Mouse (Mus musculus) heart, postnatal 0 days (tissue): ENCODE measurements around the gene Mrpl23. TPM values are rescaled to one million over a fixed set of nuclear protein-coding genes. Genes with fewer than 3 reads are reported as not detected.

Experiments used
- ATAC-seq: fragments of 200-750 bp; cut with Nextera tagmentation; 2 replicates; pipeline ENCODE4 v1.8.0; 2017; ENCODE audit warnings: low read depth, moderate number of reproducible peaks, moderate library complexity; ENCODE audit not compliant: insufficient read depth
- DNase-seq: peaks from one replicate; pipeline ENCODE4 v3.0.0-alpha.2; 2016; ENCODE audit warnings: low spot score
- H3K27ac ChIP-seq: fragments of 300-500 bp; sonication (generic); 2 replicates; pipeline ENCODE4 v1.5.1; 2014; ENCODE audit warnings: low read depth, mild to moderate bottlenecking
- H3K27me3 ChIP-seq: fragments of 300-500 bp; sonication (generic); 2 replicates; pipeline ENCODE4 v1.6.1; 2014; ENCODE audit warnings: low read length, mixed read lengths; ENCODE audit not compliant: control insufficient read depth, insufficient read depth
- H3K36me3 ChIP-seq: fragments of 300-500 bp; sonication (generic); replicated peaks from 2 replicates; pipeline ENCODE4 v1.6.1; 2014; ENCODE audit warnings: low read length, mixed read lengths; ENCODE audit not compliant: control insufficient read depth, insufficient read depth
- H3K4me1 ChIP-seq: fragments of 300-500 bp; sonication (generic); 2 replicates; pipeline ENCODE4 v1.6.1; 2014; ENCODE audit warnings: antibody characterized with exemption; ENCODE audit not compliant: control insufficient read depth, insufficient read depth
- H3K4me2 ChIP-seq: fragments of 300-500 bp; sonication (generic); 2 replicates; pipeline ENCODE4 v1.6.1; 2014; ENCODE audit warnings: low read depth, mild to moderate bottlenecking, low read length, moderate library complexity
- H3K4me3 ChIP-seq: fragments of 300-500 bp; sonication (generic); 2 replicates; pipeline ENCODE4 v1.5.1; 2014; ENCODE audit warnings: low read depth, low read length
- H3K9ac ChIP-seq: fragments of 300-500 bp; sonication (generic); replicated peaks from 2 replicates; pipeline ENCODE4 v1.6.1; 2014; ENCODE audit warnings: low read depth, low read length, mixed read lengths
- H3K9me3 ChIP-seq: fragments of 300-500 bp; sonication (generic); replicated peaks from 2 replicates; pipeline ENCODE4 v1.6.1; 2016; ENCODE audit warnings: low read length; ENCODE audit not compliant: control insufficient read depth
- CTCF ChIP-seq: IDR thresholded peaks from 2 replicates; pipeline ENCODE4 v1.5.1; 2016; ENCODE audit warnings: antibody characterized with exemption, control low read depth, low read depth
- EP300 ChIP-seq: IDR thresholded peaks from 2 replicates; pipeline ENCODE4 v1.6.1; 2016; ENCODE audit warnings: antibody characterized with exemption, low read depth
- WGBS: fragments of 180-500 bp; shearing (Covaris S2); extraction: QIAGEN DNeasy Blood & Tissue Kit; methylation state at CpG from one replicate; pipeline ENCODE4 v1.1.7; 2014; 5-methylcytosine and 5-hydroxymethylcytosine counted together
- polyA plus RNA-seq: library from polyadenylated mRNA; unstranded; fragments of >200 nt; fragmentation: Nextera tagmentation; extraction: Ambion mirVana; gene quantifications from 2 replicates; pipeline ENCODE4 v1.2.1, GENCODE M21; 2015
- total RNA-seq: library from RNA; depleted of rRNA; stranded (reverse); fragments of >200 nt; gene quantifications from 2 replicates; pipeline ENCODE4 v1.2.3, GENCODE M21; 2014; ENCODE audit warnings: low replicate concordance

Mrpl23 gene
- total and polyA plus RNA-seq, 2 experiments from 2014 or later, result 14.9 to 87.2 TPM

DNA sequence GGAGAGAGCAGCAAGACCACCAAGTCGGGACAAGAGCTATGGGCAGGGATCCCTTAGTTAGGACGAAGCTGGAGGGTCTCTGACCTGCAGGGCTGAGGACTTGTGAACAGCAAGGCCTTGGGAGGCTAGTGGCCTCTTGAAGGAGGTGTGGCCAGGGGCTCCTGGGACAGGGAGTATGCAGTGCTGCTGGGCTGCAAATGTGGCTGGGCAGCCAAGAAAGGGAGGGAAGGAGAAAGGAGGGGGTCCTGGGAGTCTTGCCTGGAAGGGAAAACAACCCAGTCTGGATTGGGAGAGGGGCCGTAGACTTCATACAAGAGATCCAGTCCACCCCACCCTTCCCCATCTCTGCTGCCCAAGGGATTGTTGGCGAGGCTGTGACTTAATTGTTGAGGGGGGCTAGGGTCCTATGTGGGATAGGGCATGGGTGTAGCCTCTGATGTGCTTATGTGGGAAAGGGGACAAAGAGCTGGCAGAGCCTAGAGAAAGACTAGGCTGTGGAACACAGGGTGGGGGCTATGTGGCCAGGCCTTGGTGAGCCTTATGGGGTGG lies 439 bp upstream of the Mrpl23 start:
- WGBS, result 75% methylated on average over 4 of the region's 4 CpGs
- no peaks in the 10 kb centered on the region for H3K27me3 ChIP-seq
- H3K9me3 ChIP-seq, result no peaks in the 10 kb centered on the region
- peak overlapping the region; percentile 67; the same call in 1 of the 2 replicates for H3K9ac ChIP-seq
- H3K4me2 ChIP-seq, result no peak overlapping the region
- TF ChIP-seq EP300 (no peak), CTCF (no peak)
- peaks cover 11% of the 10 kb centered on the region for H3K4me1 ChIP-seq
- H3K27ac ChIP-seq, result peak overlapping the region; percentile 95
- H3K4me3 ChIP-seq, result no peak overlapping the region
- no peak for DNase-seq
- H3K36me3 ChIP-seq, result peaks cover 6% of the 10 kb centered on the region; the same call in 1 of the 2 replicates
- no peak for ATAC-seq

DNA sequence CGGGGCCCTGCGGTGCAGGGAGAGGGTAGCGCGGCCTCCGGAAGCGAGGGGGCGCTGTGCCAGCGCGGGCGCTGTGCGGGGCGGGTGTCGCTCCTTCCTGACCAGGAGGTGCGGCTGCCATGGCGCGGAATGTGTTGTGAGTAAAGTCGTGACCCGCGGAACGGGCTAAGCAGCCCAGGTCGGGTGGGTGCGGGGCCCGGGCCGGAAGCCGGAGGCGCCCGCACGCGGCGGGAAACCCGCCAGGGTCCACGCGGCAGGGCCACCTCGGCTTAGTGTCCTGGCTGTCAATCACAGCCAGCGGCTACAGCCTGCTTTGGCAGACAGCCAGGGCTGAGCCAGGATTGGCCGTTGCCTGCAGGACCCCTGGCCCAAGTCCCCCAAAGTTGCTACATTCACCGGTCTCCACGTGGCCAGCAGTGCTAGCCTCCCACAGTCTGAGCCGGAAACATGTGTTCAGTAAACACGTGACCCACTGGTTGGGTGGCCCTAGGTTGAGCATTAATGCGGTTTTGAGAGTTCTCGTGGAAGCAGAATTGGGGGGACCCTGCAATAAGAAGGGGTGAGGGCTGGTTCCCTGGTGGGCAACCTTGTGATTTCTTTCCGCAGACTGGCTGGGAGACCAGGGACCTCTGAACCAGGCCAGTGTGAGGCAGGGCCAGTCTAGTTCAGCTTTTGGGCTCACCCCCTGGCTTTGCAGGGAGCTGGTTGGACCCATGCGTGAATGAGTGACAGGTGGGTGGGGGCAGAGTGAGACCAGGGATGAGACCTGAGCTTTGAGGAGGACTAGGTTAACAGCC lies 771 bp downstream of the Mrpl23 start:
- H3K27me3 ChIP-seq, result no peaks in the 10 kb centered on the region
- ATAC-seq (peak; percentile 87), DNase-seq (peak; percentile 85)
- peaks cover 14% of the 10 kb centered on the region for H3K4me1 ChIP-seq
- H3K9ac ChIP-seq, result peak overlapping the region; percentile 67
- peaks cover 6% of the 10 kb centered on the region; the same call in 1 of the 2 replicates for H3K36me3 ChIP-seq
- peak overlapping the region; percentile 69 for H3K4me2 ChIP-seq
- H3K4me3 ChIP-seq, result peak overlapping the region; percentile 56
- peak overlapping the region; percentile 95 for H3K27ac ChIP-seq
- H3K9me3 ChIP-seq, result no peaks in the 10 kb centered on the region
- 3% methylated on average over 35 of the region's 44 CpGs for WGBS
- TF ChIP-seq CTCF (peak; percentile 75), EP300 (peak; percentile 57)

DNA sequence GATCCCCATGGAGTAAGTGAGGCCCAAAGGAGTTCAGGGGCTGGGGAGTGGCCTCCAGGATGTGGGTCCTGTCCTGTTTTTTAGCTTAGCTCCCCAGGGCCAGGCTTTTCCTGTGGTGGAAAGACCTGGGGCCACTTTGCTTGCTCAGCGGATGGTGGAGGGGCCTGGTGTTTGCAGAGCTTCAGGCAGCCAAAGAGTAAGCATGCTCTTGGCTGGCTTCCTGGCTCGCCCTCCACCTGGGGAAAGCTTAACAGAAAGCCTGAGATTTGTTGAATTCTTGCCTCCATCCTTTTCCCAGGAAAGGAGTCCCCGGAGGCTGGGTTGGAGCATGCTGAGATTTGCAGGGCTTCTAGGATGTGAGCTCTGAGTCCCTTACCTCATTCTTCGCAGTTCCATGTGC lies 2.6 kb downstream of the Mrpl23 start:
- TF ChIP-seq CTCF (no peak), EP300 (no peak)
- H3K27me3 ChIP-seq, result no peaks in the 10 kb centered on the region
- no peak for DNase-seq
- no peak overlapping the region for H3K4me2 ChIP-seq
- peaks cover 10% of the 10 kb centered on the region for H3K36me3 ChIP-seq
- no peak; the same call in 1 of the 2 replicates for ATAC-seq
- H3K27ac ChIP-seq, result peak overlapping the region; percentile 95
- 0 out of 2 replicates have a peak overlapping the region, but pooled peaks have one; percentile 3 for H3K9ac ChIP-seq
- 61% methylated on average over 4 of the region's 4 CpGs for WGBS
- no peaks in the 10 kb centered on the region for H3K9me3 ChIP-seq
- H3K4me1 ChIP-seq, result peaks cover 15% of the 10 kb centered on the region
- no peak overlapping the region for H3K4me3 ChIP-seq

DNA sequence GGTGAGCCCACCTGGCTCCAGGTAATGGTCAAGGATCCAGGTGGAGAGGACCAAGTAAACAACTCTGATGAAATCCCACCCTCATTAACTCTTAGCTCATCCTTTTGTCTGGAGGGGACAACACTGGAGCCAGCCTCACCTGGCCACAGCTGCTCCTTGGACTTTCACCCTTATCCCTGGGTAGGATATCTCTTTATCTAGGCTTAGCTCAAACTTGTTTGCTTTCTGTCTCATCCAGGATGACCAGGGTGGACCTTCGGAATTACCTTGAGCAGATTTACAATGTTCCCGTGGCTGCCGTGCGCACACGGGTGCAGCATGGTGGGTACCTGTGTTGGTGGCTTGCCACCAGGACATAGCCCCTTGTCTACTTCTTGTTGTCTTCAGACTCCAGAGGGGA lies 3.3 kb downstream of the Mrpl23 start:
- TF ChIP-seq EP300, result no peak
- no peak for TF ChIP-seq CTCF
- peak overlapping the region; percentile 95 for H3K27ac ChIP-seq
- no peak for ATAC-seq
- H3K36me3 ChIP-seq, result peaks cover 13% of the 10 kb centered on the region
- 96% methylated on average over 5 of the region's 5 CpGs for WGBS
- no peak overlapping the region for H3K9ac ChIP-seq
- no peak for DNase-seq
- no peak overlapping the region for H3K4me2 ChIP-seq
- no peak overlapping the region for H3K4me3 ChIP-seq
- H3K4me1 ChIP-seq, result peaks cover 15% of the 10 kb centered on the region
- H3K27me3 ChIP-seq, result no peaks in the 10 kb centered on the region
- no peaks in the 10 kb centered on the region for H3K9me3 ChIP-seq

DNA sequence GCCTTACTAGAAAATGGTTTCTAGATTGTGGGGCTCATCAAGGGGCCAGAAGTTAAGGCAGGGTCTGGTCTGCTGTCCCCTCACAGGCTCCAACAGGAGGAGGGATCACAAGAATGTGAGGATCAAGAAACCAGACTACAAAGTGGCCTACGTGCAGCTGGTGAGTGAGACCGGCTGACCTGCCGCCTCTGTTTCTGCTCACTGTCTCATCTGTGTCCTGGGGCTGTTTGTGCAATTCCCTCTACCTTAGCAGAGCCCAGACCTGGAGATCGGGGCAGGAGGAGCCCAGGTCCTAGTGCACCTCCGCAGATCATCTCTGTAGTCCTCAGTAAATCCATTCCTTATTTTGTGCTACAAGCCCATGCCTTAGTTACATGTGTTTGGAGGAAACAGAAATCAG lies 4.7 kb downstream of the Mrpl23 start:
- DNase-seq (no peak), ATAC-seq (no peak)
- H3K9me3 ChIP-seq, result no peaks in the 10 kb centered on the region
- H3K27ac ChIP-seq, result no peak overlapping the region
- H3K4me1 ChIP-seq, result peaks cover 15% of the 10 kb centered on the region
- peaks cover 15% of the 10 kb centered on the region for H3K36me3 ChIP-seq
- TF ChIP-seq CTCF (no peak), EP300 (no peak)
- no peaks in the 10 kb centered on the region for H3K27me3 ChIP-seq
- no peak overlapping the region for H3K9ac ChIP-seq
- H3K4me3 ChIP-seq, result no peak overlapping the region
- WGBS, result 75% methylated on average over 5 of the region's 5 CpGs
- no peak overlapping the region for H3K4me2 ChIP-seq

DNA sequence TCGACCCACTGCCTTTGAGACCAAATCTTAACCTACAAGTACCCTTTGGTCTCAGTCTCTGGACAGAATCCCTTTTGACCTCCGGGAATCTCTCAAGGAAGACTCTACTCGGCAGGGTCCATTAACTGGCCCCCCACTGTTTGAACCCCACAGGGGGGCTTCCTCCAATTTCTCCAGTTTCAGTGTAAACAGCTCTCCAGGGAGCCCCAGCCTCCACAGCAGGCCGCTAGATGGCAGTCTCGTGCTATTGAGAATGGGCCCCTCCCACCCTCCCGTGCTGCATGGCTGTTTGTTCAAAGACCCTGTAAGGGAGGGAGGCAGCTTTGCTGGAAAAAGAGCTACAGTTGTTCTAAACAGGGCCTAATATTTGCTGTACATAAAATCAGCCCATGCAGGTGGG lies 5.4 kb downstream of the Mrpl23 start:
- DNase-seq (peak; percentile 59), ATAC-seq (no peak)
- Histone ChIP-seq H3K27me3 (no peaks in the 10 kb centered on the region), H3K4me1 (peaks cover 20% of the 10 kb centered on the region), H3K4me2 (no peak overlapping the region), H3K36me3 (peaks cover 15% of the 10 kb centered on the region), H3K9ac (0 out of 2 replicates have a peak overlapping the region, but pooled peaks have one; percentile 18), H3K4me3 (no peak overlapping the region), H3K27ac (0 out of 2 replicates have a peak overlapping the region, but pooled peaks have one; percentile 21), H3K9me3 (no peaks in the 10 kb centered on the region)
- WGBS, result 12% methylated on average over 6 of the region's 6 CpGs
- TF ChIP-seq CTCF, result peak; percentile 64
- TF ChIP-seq EP300, result no peak
